Mouse (Mus musculus): ENCODE measurements around the gene Serpina12. TPM values are rescaled to one million over a fixed set of nuclear protein-coding genes. Genes with fewer than 3 reads are reported as not detected.

Serpina12 gene
- total and polyA plus RNA-seq, 3 experiments: 0.05 TPM; not detected in 2

DNA sequence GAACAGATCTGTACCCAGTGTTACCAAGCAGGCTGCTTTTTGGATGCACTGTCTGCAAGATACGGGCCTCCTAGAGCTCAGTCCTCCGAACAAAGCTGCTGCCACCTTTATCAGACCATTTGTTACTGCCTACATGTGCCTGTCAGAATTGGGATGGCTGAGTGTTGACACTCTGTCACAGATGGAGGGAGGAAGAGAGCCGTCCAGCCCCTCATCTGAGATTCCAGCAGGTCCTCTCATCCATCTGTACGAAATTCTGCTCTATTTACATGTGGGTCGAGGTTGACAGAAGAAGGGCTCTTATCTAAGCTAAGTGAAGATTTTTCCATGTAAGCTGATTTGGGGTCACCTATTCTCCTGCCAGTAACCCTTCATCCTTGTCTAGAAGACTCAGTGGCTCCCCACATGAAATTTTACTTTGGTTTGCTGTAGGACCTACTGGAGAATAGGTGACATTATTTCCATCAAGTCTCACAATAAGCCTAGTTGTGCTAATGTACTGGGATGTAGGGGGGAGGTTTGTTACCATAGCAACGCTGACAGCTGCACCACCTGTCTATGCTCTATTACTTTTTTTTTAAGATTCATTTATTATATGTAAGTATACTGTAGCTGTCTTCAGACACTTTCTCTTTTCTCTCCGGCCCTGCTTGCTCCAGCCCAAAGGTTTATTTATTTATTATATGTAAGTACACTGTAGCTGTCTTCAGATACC lies 62.4 kb downstream of the Serpina12 start:
- no peak overlapping the region for H3K4me3 ChIP-seq (ENCODE audit: low read depth, low read length)
- H3K4me1 ChIP-seq (ENCODE audit: insufficient read depth, low read depth, low read length): no peaks in the 10 kb centered on the region
- no peaks in the 10 kb centered on the region for H3K36me3 ChIP-seq (replicated peaks)
- no peak for TF ChIP-seq GATA1 (IDR thresholded peaks at IDR 0.05; ENCODE audit: borderline replicate concordance, low read length)
- TF ChIP-seq TAL1 (conservative IDR thresholded peaks at IDR 0.05; ENCODE audit: low read depth, low read length): no peak
- no peak for TF ChIP-seq GATA2 (IDR thresholded peaks at IDR 0.05; ENCODE audit: borderline replicate concordance, low read depth, low read length)
- TF ChIP-seq POLR2AphosphoS5 (IDR thresholded peaks at IDR 0.05; ENCODE audit: insufficient replicate concordance, low read depth, low read length): no peak
- TF ChIP-seq CTCF (IDR thresholded peaks at IDR 0.05; ENCODE audit: low read depth, low read length): no peak
- ATAC-seq (ENCODE audit: extremely low read depth, insufficient number of reproducible peaks, low FRiP score, poor library complexity, severe bottlenecking) (no peak), DNase-seq (ENCODE audit: low spot score) (no peak)
- peaks cover 88% of the 10 kb centered on the region for H3K9me3 ChIP-seq (replicated peaks)
- no peaks in the 10 kb centered on the region; the same call in 1 of the 2 replicates for H3K27me3 ChIP-seq (ENCODE audit: insufficient read depth, low read length)

Other genes with a start within 250 kb of the Serpina12 start
- not detected in 2 replicates for gene Serpina1b, start 214.1 kb downstream of the Serpina12 start, total RNA-seq (2014; fragmentation: Nextera tagmentation)
- gene Serpina1b, start 214.1 kb downstream of the Serpina12 start, total RNA-seq (2017): 0.16 TPM in 1 of 2 replicates, not detected in the other
- not detected in 2 replicates for gene Serpina1b, start 214.1 kb downstream of the Serpina12 start, polyA plus RNA-seq (2012)
- gene Serpina1a, start 180.9 kb downstream of the Serpina12 start, total RNA-seq (2014; fragmentation: Nextera tagmentation): not detected in 2 replicates
- gene Serpina1a, start 180.9 kb downstream of the Serpina12 start, total RNA-seq (2017): 0.22 TPM in 1 of 2 replicates, not detected in the other
- gene Serpina1a, start 180.9 kb downstream of the Serpina12 start, polyA plus RNA-seq (2012): not detected in 2 replicates
- not detected in 2 replicates for gene Serpina1c, start 139.6 kb downstream of the Serpina12 start, total RNA-seq (2014; fragmentation: Nextera tagmentation)
- gene Serpina1c, start 139.6 kb downstream of the Serpina12 start, total RNA-seq (2017): not detected in 2 replicates
- not detected in 2 replicates for gene Serpina1c, start 139.6 kb downstream of the Serpina12 start, polyA plus RNA-seq (2012)
- gene Serpina1e, start 85.5 kb downstream of the Serpina12 start, total RNA-seq (2014; fragmentation: Nextera tagmentation): not detected in 2 replicates
- 0.12 TPM in 1 of 2 replicates, not detected in the other for gene Serpina1e, start 85.5 kb downstream of the Serpina12 start, total RNA-seq (2017)
- gene Serpina1e, start 85.5 kb downstream of the Serpina12 start, polyA plus RNA-seq (2012): not detected in 2 replicates
- not detected in 2 replicates for gene Serpina11, start 54.5 kb downstream of the Serpina12 start, total RNA-seq (2014; fragmentation: Nextera tagmentation)
- not detected in 2 replicates for gene Serpina11, start 54.5 kb downstream of the Serpina12 start, total RNA-seq (2017)
- gene Serpina11, start 54.5 kb downstream of the Serpina12 start, polyA plus RNA-seq (2012): not detected in 2 replicates
- not detected in 2 replicates for gene Serpina9, start 30.7 kb downstream of the Serpina12 start, total RNA-seq (2014; fragmentation: Nextera tagmentation)
- gene Serpina9, start 30.7 kb downstream of the Serpina12 start, total RNA-seq (2017): 0.38 TPM in 1 of 2 replicates, not detected in the other
- not detected in 2 replicates for gene Serpina9, start 30.7 kb downstream of the Serpina12 start, polyA plus RNA-seq (2012)
- not detected in 2 replicates for gene Serpina5, start 56.7 kb upstream of the Serpina12 start, total RNA-seq (2014; fragmentation: Nextera tagmentation)
- gene Serpina5, start 56.7 kb upstream of the Serpina12 start, total RNA-seq (2017): not detected in 2 replicates
- not detected in 2 replicates for gene Serpina5, start 56.7 kb upstream of the Serpina12 start, polyA plus RNA-seq (2012)
- gene Serpina3a, start 68.3 kb upstream of the Serpina12 start, total RNA-seq (2014; fragmentation: Nextera tagmentation): not detected in 2 replicates
- 0.16 TPM in 1 of 2 replicates, not detected in the other for gene Serpina3a, start 68.3 kb upstream of the Serpina12 start, total RNA-seq (2017)
- not detected in 2 replicates for gene Serpina3a, start 68.3 kb upstream of the Serpina12 start, polyA plus RNA-seq (2012)
- gene Serpina3b, start 83.6 kb upstream of the Serpina12 start, total RNA-seq (2014; fragmentation: Nextera tagmentation): not detected in 2 replicates
- 0.22 TPM in 1 of 2 replicates, not detected in the other for gene Serpina3b, start 83.6 kb upstream of the Serpina12 start, total RNA-seq (2017)
- gene Serpina3b, start 83.6 kb upstream of the Serpina12 start, polyA plus RNA-seq (2012): not detected in 2 replicates
- gene Serpina3c, start 109.4 kb upstream of the Serpina12 start, total RNA-seq (2014; fragmentation: Nextera tagmentation): not detected in 2 replicates
- gene Serpina3c, start 109.4 kb upstream of the Serpina12 start, total RNA-seq (2017): 0.05 and 0.06 TPM in 2 replicates
- not detected in 2 replicates for gene Serpina3c, start 109.4 kb upstream of the Serpina12 start, polyA plus RNA-seq (2012)
- gene Serpina3f, start 170.1 kb upstream of the Serpina12 start, total RNA-seq (2014; fragmentation: Nextera tagmentation): not detected in 2 replicates
- 0.06 and 0.22 TPM in 2 replicates for gene Serpina3f, start 170.1 kb upstream of the Serpina12 start, total RNA-seq (2017)
- gene Serpina3f, start 170.1 kb upstream of the Serpina12 start, polyA plus RNA-seq (2012): not detected in 2 replicates
- gene Serpina3g, start 191.8 kb upstream of the Serpina12 start, total RNA-seq (2014; fragmentation: Nextera tagmentation): not detected in 2 replicates
- 0.06 and 0.16 TPM in 2 replicates for gene Serpina3g, start 191.8 kb upstream of the Serpina12 start, total RNA-seq (2017)
- gene Serpina3g, start 191.8 kb upstream of the Serpina12 start, polyA plus RNA-seq (2012): not detected in 2 replicates
- not detected in 2 replicates for gene Serpina3i, start 218.7 kb upstream of the Serpina12 start, total RNA-seq (2014; fragmentation: Nextera tagmentation)
- gene Serpina3i, start 218.7 kb upstream of the Serpina12 start, total RNA-seq (2017): 0.11 TPM in 1 of 2 replicates, not detected in the other
- not detected in 2 replicates for gene Serpina3i, start 218.7 kb upstream of the Serpina12 start, polyA plus RNA-seq (2012)

All from G1E (cell line).